Mouse (Mus musculus) left cerebral cortex, postnatal 10 days (tissue): Measurements from ENCODE around the gene Celf1. TPM values are rescaled to one million over a fixed set of nuclear protein-coding genes. Genes with fewer than 3 reads are reported as not detected.
A peak's percentile ranks its signal among the peaks of the same experiment; 100 is the strongest.
"Not testable (repeated sequence)": the region's sequence is repeated elsewhere in the genome, so short reads cannot be mapped to it uniquely, and the experiment has no call there.

Experiments used
- DNase-seq, 2 experiments: peaks; one replicate each; pipeline ENCODE4 v3.0.0; 2021 to 2022; ENCODE audit warnings: low spot score in 2 of 2, mixed read lengths in 1 of 2; ENCODE audit errors: extremely low spot score in 1 of 2
- intact Hi-C: fragments of 180-260 bp; cut with DNase I; formaldehyde crosslinking; loops from one replicate; pipeline ENCODE4 v1.15.1; 2025
- total RNA-seq, 2 experiments: library from RNA; stranded (reverse); gene quantifications; 2 replicates each; pipeline ENCODE4 v1.2.3; 2021

Gene Celf1
- total RNA-seq, 2 experiments from 2014 or later = 125 to 129 TPM

GRCm38 (mm10) chr2:91008536-91008935 lies 68.4 kb downstream of the Celf1 start:
- intact Hi-C loops = no loop called here

GRCm38 (mm10) chr2:91013881-91014280 lies 73.7 kb downstream of the Celf1 start:
- intact Hi-C loops = no loop called here
- no peak for DNase-seq

More at GRCm38 (mm10) chr2:91008536-91008935, 68.4 kb downstream of the Celf1 start:
- no peak for DNase-seq

- intact Hi-C loops = no loop called here
These were observed 75.2 kb downstream of the Celf1 start for GRCm38 (mm10) chr2:91015386-91015785.

GRCm38 (mm10) chr2:91018061-91018788 lies 78.0 kb downstream of the Celf1 start:
- DNase-seq = peak in 1 of 2 experiments; percentile 67
- intact Hi-C loops = no loop called here

More at GRCm38 (mm10) chr2:91015386-91015785, 75.2 kb downstream of the Celf1 start:
- DNase-seq = no peak

GRCm38 (mm10) chr2:91019911-91020310 lies 79.7 kb downstream of the Celf1 start:
- no peak for DNase-seq
- intact Hi-C loops = no loop called here

GRCm38 (mm10) chr2:91022266-91022665 lies 82.1 kb downstream of the Celf1 start:
- intact Hi-C loops, DNase-seq: not testable (repeated sequence)

- no peak for DNase-seq
- intact Hi-C loops = no loop called here
These were observed 82.9 kb downstream of the Celf1 start for GRCm38 (mm10) chr2:91023131-91023530.

- no peak for DNase-seq
- intact Hi-C loops = no loop called here
These were observed 83.8 kb downstream of the Celf1 start for GRCm38 (mm10) chr2:91023956-91024355.

- intact Hi-C loops = no loop called here
- DNase-seq = peak in 1 of 2 experiments; percentile 70
These were observed 84.9 kb downstream of the Celf1 start for GRCm38 (mm10) chr2:91025081-91025516.

GRCm38 (mm10) chr2:91026491-91026890 lies 86.3 kb downstream of the Celf1 start:
- no peak for DNase-seq
- intact Hi-C loops = no loop called here

GRCm38 (mm10) chr2:91027391-91028214 lies 87.4 kb downstream of the Celf1 start:
- intact Hi-C loops = no loop called here
- DNase-seq = no peak

GRCm38 (mm10) chr2:91031216-91031615 lies 91.0 kb downstream of the Celf1 start:
- no peak for DNase-seq
- intact Hi-C loops = no loop called here

- intact Hi-C loops = no loop called here
- DNase-seq = no peak
These were observed 92.8 kb downstream of the Celf1 start for GRCm38 (mm10) chr2:91033000-91033399.

- intact Hi-C loops = no loop called here
- DNase-seq = peak in 1 of 2 experiments; percentile 30
These were observed 95.2 kb downstream of the Celf1 start, which contains the start of gene Rapsn for GRCm38 (mm10) chr2:91035385-91035784. Gene Rapsn, plus strand, starts transcription at chr2:91035620.

- DNase-seq = no peak
- intact Hi-C loops = no loop called here
These were observed 101.6 kb downstream of the Celf1 start for GRCm38 (mm10) chr2:91041786-91042185.

- no peak for DNase-seq
- intact Hi-C loops = no loop called here
These were observed 102.6 kb downstream of the Celf1 start for GRCm38 (mm10) chr2:91042651-91043398.

- no peak for DNase-seq
These were observed 104.5 kb downstream of the Celf1 start for GRCm38 (mm10) chr2:91044727-91045126.

GRCm38 (mm10) chr2:91045805-91046204 lies 105.6 kb downstream of the Celf1 start:
- intact Hi-C loops, DNase-seq: not testable (repeated sequence)

More at GRCm38 (mm10) chr2:91044727-91045126, 104.5 kb downstream of the Celf1 start:
- intact Hi-C loops = no loop called here

- DNase-seq = no peak
- intact Hi-C loops = no loop called here
These were observed 107.2 kb downstream of the Celf1 start for GRCm38 (mm10) chr2:91047359-91047758.
